Mouse (Mus musculus): ENCODE results near the gene Ptprb. TPM values are rescaled to one million over a fixed set of nuclear protein-coding genes. Genes with fewer than 3 reads are reported as not detected.
A peak's percentile ranks its signal among the peaks of the same experiment; 100 is the strongest.

Gene Ptprb
- polyA plus RNA-seq, 2 experiments = 2.3 to 3.4 TPM

DNA sequence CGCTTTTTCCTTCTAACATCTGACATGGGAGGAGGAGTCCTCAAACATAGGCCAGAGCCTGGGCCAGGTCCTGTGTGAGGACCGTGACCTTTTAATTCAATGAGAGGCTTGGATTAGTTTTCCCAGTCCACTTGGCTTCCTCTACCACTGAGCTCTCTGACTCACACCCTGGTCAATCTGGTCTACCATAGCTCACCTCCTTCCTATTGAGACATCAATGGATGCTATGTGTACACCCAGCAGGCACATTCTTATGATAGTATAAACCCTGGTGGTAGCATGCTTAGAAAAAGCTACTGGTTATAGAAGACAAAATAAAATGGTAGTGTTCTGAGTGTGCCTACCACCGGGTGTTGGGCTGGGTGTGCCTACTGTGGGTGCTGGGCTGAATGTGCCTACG is 21.1 kb downstream of the Ptprb start:
- Histone ChIP-seq H3K9ac (ENCODE audit: low read depth, low read length, severe bottlenecking) (no peak overlapping the region), H3K4me1 (ENCODE audit: control insufficient read depth, insufficient read depth, low read length) (0 out of 2 replicates have a peak, but pooled peaks cover 4% of the 10 kb centered on the region), H3K27ac (replicated peaks; ENCODE audit: low read depth, low read length) (no peak overlapping the region), H3K4me3 (replicated peaks; ENCODE audit: low read length) (no peak overlapping the region), H3K4me2 (replicated peaks; ENCODE audit: low read depth, low read length, severe bottlenecking) (no peak overlapping the region), H3K9me3 (ENCODE audit: control insufficient read depth, low read length) (no peaks in the 10 kb centered on the region), H3K27me3 (ENCODE audit: control insufficient read depth, insufficient read depth, low read length) (peaks cover 8% of the 10 kb centered on the region; the same call in 1 of the 2 replicates), H3K36me3 (ENCODE audit: control insufficient read depth, insufficient read depth, low read length) (no peaks in the 10 kb centered on the region)
- no peak for ATAC-seq (ENCODE audit: low FRiP score, low read depth)
- WGBS = 69% methylated on average over 4 of the region's 4 CpGs
- TF ChIP-seq POLR2A (IDR thresholded peaks at IDR 0.05; ENCODE audit: borderline replicate concordance, extremely low read depth, insufficient read depth, insufficient read length) = no peak
- DNase-seq (ENCODE audit: low spot score) = no peak

DNA sequence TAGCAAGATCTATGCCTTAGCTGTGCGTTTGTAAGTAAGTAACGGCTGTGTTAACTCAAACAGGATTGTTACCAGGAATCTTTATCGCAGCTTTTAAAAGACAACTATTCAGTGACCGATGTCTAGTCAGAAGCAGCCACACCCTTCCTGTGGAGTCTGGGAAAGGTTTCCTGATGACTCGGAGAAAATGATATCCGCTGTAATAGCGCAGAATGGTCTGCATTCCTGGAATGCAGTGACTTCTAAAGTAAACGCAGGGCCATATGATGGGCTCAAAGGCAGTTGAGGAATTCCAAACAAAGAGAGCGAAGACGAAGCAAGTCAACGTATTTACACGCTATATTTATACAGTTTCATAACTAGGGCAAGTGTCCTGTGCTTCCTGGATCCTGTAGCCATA is 22.5 kb downstream of the Ptprb start:
- H3K27ac ChIP-seq (replicated peaks; ENCODE audit: low read depth, low read length) = no peak overlapping the region
- ATAC-seq (ENCODE audit: low FRiP score, low read depth) (no peak), DNase-seq (ENCODE audit: low spot score) (no peak)
- H3K4me1 ChIP-seq (ENCODE audit: control insufficient read depth, insufficient read depth, low read length) = peaks cover 7% of the 10 kb centered on the region; the same call in 1 of the 2 replicates
- H3K27me3 ChIP-seq (ENCODE audit: control insufficient read depth, insufficient read depth, low read length) = peaks cover 13% of the 10 kb centered on the region; the same call in 1 of the 2 replicates
- no peak overlapping the region for H3K9ac ChIP-seq (ENCODE audit: low read depth, low read length, severe bottlenecking)
- no peak overlapping the region for H3K4me3 ChIP-seq (replicated peaks; ENCODE audit: low read length)
- TF ChIP-seq POLR2A (IDR thresholded peaks at IDR 0.05; ENCODE audit: borderline replicate concordance, extremely low read depth, insufficient read depth, insufficient read length) = no peak
- H3K36me3 ChIP-seq (ENCODE audit: control insufficient read depth, insufficient read depth, low read length) = no peaks in the 10 kb centered on the region
- no peaks in the 10 kb centered on the region for H3K9me3 ChIP-seq (ENCODE audit: control insufficient read depth, low read length)
- WGBS = 77% methylated on average over 12 of the region's 12 CpGs
- no peak overlapping the region for H3K4me2 ChIP-seq (replicated peaks; ENCODE audit: low read depth, low read length, severe bottlenecking)

DNA sequence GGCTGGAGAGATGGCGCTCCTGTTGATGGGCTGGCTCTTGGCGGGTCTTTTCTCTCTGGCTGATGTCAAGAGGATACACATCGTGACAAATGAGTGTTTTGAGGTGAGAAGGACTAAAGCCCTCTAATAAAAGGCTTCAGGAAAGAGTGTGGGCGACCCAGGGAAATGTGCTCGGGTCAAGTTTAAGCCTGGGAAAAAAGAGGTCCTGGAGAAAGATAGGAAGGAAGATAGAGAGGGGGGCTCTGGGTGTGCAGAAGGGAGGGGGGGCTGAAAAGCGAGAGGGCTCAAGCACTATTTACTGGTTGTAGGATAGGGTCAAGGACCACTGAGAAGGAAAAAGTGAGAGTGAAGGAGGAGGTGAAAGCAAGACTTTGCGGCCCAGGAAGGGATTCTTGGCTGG is 25.5 kb downstream of the Ptprb start:
- Histone ChIP-seq H3K9ac (ENCODE audit: low read depth, low read length, severe bottlenecking) (peak overlapping the region; percentile 61), H3K27ac (replicated peaks; ENCODE audit: low read depth, low read length) (no peak overlapping the region)
- no peak for DNase-seq (ENCODE audit: low spot score)

GRCm38 (mm10) chr10:116301258-116301657 is 25.9 kb downstream of the Ptprb start:
- TF ChIP-seq POLR2A (IDR thresholded peaks at IDR 0.05; ENCODE audit: borderline replicate concordance, extremely low read depth, insufficient read depth, insufficient read length) = no peak
- H3K4me3 ChIP-seq (replicated peaks; ENCODE audit: low read length) = peak overlapping the region; percentile 48
- no peaks in the 10 kb centered on the region for H3K36me3 ChIP-seq (ENCODE audit: control insufficient read depth, insufficient read depth, low read length)
- H3K4me2 ChIP-seq (replicated peaks; ENCODE audit: low read depth, low read length, severe bottlenecking) = peak overlapping the region; percentile 95
- under 1% methylated on average over 29 of the region's 36 CpGs for WGBS
- H3K9me3 ChIP-seq (ENCODE audit: control insufficient read depth, low read length) = no peaks in the 10 kb centered on the region
- ATAC-seq (ENCODE audit: low FRiP score, low read depth) (no peak), DNase-seq (ENCODE audit: low spot score) (peak; percentile 8)
- H3K27me3 ChIP-seq (ENCODE audit: control insufficient read depth, insufficient read depth, low read length) = peaks cover 13% of the 10 kb centered on the region; the same call in 1 of the 2 replicates
- no peak overlapping the region for H3K27ac ChIP-seq (replicated peaks; ENCODE audit: low read depth, low read length)
- H3K4me1 ChIP-seq (ENCODE audit: control insufficient read depth, insufficient read depth, low read length) = peaks cover 7% of the 10 kb centered on the region; the same call in 1 of the 2 replicates
- peak overlapping the region; percentile 61 for H3K9ac ChIP-seq (ENCODE audit: low read depth, low read length, severe bottlenecking)

More for the DNA sequence above, 25.5 kb downstream of the Ptprb start:
- WGBS = 13% methylated on average over 7 of the region's 7 CpGs
- Histone ChIP-seq H3K27me3 (ENCODE audit: control insufficient read depth, insufficient read depth, low read length) (peaks cover 13% of the 10 kb centered on the region; the same call in 1 of the 2 replicates), H3K4me3 (replicated peaks; ENCODE audit: low read length) (peak overlapping the region; percentile 48), H3K4me2 (replicated peaks; ENCODE audit: low read depth, low read length, severe bottlenecking) (peak overlapping the region; percentile 95), H3K36me3 (ENCODE audit: control insufficient read depth, insufficient read depth, low read length) (no peaks in the 10 kb centered on the region), H3K9me3 (ENCODE audit: control insufficient read depth, low read length) (no peaks in the 10 kb centered on the region), H3K4me1 (ENCODE audit: control insufficient read depth, insufficient read depth, low read length) (peaks cover 7% of the 10 kb centered on the region; the same call in 1 of the 2 replicates)
- TF ChIP-seq POLR2A (IDR thresholded peaks at IDR 0.05; ENCODE audit: borderline replicate concordance, extremely low read depth, insufficient read depth, insufficient read length) = no peak
- ATAC-seq (ENCODE audit: low FRiP score, low read depth) = no peak

DNA sequence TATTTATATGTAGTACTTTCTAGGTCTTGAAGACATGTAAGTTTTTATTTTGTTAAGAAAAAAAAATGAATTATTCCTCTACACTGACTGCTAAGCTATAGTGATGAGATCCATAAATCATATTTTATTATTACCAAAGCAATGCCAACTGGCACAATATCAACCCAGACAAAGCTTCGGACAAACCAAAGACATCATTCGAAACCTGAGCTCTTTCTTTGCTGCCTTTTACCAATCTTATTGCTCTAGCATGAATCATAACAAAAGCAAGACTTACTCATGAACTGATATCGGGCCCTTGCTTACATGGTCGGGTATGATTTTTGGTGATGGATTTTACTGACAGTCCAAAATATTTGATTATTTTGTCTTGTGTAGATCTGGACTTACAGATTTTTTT is 29.0 kb downstream of the Ptprb start:
- ATAC-seq (ENCODE audit: low FRiP score, low read depth) (no peak), DNase-seq (ENCODE audit: low spot score) (no peak)
- Histone ChIP-seq H3K9me3 (ENCODE audit: control insufficient read depth, low read length) (no peaks in the 10 kb centered on the region), H3K4me2 (replicated peaks; ENCODE audit: low read depth, low read length, severe bottlenecking) (no peak overlapping the region), H3K27me3 (ENCODE audit: control insufficient read depth, insufficient read depth, low read length) (peaks cover 13% of the 10 kb centered on the region; the same call in 1 of the 2 replicates), H3K9ac (ENCODE audit: low read depth, low read length, severe bottlenecking) (no peak overlapping the region), H3K36me3 (ENCODE audit: control insufficient read depth, insufficient read depth, low read length) (no peaks in the 10 kb centered on the region), H3K4me3 (replicated peaks; ENCODE audit: low read length) (no peak overlapping the region), H3K4me1 (ENCODE audit: control insufficient read depth, insufficient read depth, low read length) (peaks cover 7% of the 10 kb centered on the region; the same call in 1 of the 2 replicates), H3K27ac (replicated peaks; ENCODE audit: low read depth, low read length) (no peak overlapping the region)
- 82% methylated on average over 4 of the region's 4 CpGs for WGBS
- no peak for TF ChIP-seq POLR2A (IDR thresholded peaks at IDR 0.05; ENCODE audit: borderline replicate concordance, extremely low read depth, insufficient read depth, insufficient read length)
